Mouse (Mus musculus) myocyte (in vitro differentiated cells): ENCODE measurements around the gene 2410137M14Rik.

ENCODE experiments used
- CEBPB ChIP-seq: IDR thresholded peaks from 2 replicates; pipeline ENCODE4 v1.6.1; 2011; ENCODE audit warnings: mild to moderate bottlenecking, moderate library complexity; ENCODE audit not compliant: poor library complexity, insufficient read depth, severe bottlenecking
- E2F4 ChIP-seq: IDR thresholded peaks from one replicate; pipeline ENCODE4 v1.6.1; 2011; ENCODE audit warnings: mild to moderate bottlenecking, control low read depth, moderate library complexity; ENCODE audit not compliant: insufficient read depth
- POLR2A ChIP-seq: IDR thresholded peaks from one replicate; pipeline ENCODE4 v1.6.1; 2011; ENCODE audit warnings: low read depth, mild to moderate bottlenecking, control low read depth, moderate library complexity; ENCODE audit not compliant: insufficient read length
- SRF ChIP-seq: IDR thresholded peaks from one replicate; pipeline ENCODE4 v1.6.1; 2011; ENCODE audit warnings: low read depth; ENCODE audit not compliant: control insufficient read depth, insufficient read length
- TCF12 ChIP-seq: IDR thresholded peaks from one replicate; pipeline ENCODE4 v1.6.1; 2011; ENCODE audit warnings: mild to moderate bottlenecking, control low read depth; ENCODE audit not compliant: poor library complexity, insufficient read depth, severe bottlenecking

DNA sequence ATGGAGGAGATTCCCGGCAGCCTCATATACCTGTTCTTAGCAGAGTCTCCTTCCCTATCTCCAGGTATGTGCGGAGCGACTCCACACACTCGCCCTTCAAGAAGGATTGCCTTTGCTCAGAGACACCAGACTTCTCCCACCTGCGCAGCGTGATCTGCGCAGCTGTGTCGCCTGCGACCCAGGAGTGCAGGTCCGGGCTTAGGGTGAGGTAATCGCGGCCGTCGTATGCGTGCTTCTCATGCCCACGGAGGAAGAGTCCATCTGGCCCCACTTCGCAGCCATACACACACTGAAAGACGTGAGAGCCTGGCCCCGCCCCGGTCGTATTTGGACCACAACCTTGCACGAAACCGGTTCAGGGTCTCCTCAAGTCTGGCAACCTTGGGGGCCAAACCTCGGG, 7.4 kb upstream of the 2410137M14Rik start:
- TF ChIP-seq SRF (no peak), POLR2A (no peak), E2F4 (no peak), TCF12 (no peak), CEBPB (no peak)
